Mouse (Mus musculus) erythroblast, embryonic 14.5 days (primary cell): ENCODE results near the gene Acr.

Experiments used
- GATA1 ChIP-seq: IDR thresholded peaks from 2 replicates; pipeline ENCODE4 v1.6.1; 2012; ENCODE audit warnings: low read length, inconsistent platforms, mixed read lengths
- TAL1 ChIP-seq: IDR thresholded peaks from 3 replicates; pipeline ENCODE4 v1.6.1; 2012; ENCODE audit warnings: low read length, inconsistent platforms, mixed read lengths

DNA sequence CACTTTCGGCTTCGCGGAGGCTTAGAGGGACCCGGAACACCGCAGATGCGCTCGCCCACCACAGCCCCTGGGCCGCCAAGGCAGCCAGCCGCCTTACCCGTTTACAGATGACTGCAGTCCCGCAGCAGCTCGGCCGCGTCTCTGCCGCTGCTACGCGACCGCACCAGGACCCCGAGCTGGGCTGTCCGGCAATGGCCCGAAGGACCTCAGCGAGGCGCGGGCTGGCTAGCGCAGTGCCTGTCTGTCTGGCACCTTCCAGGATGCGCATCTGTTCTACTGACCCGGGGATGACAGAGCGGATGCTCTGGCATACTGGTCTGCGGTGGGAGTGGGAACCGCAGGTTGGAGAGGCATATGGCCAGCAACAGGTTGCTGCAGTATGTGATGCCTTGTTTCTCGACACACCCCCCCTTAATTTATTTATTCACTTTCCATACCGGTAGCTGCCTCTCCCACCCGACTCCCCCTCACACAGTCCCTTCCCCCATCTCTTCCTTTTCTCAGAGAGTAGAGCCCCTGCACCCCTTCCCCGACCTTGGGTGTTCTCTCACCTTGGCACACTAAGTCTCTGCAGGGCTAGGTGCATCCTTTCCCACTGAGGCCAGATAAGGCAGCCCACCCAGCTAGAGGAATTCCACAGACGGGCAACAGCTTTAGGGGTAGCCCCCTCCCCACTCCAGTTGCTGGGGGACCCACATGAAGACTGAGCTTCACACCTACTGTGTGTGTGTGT is 23.8 kb downstream of the Acr start, which contains the start of gene Rabl2:
- TF ChIP-seq GATA1 = no peak
- TF ChIP-seq TAL1 = no peak
